Mouse (Mus musculus): ENCODE data around the gene Clmn. TPM values are rescaled to one million over a fixed set of nuclear protein-coding genes. Genes with fewer than 3 reads are reported as not detected.

Gene Clmn
- polyA plus RNA-seq, 1 experiment from 2014 or later: 2.5 TPM

- Histone ChIP-seq H3K4me1 (ENCODE audit: control insufficient read depth, insufficient read depth, low read length) (no peaks in the 10 kb centered on the region), H3K4me3 (ENCODE audit: low read depth, low read length) (no peak overlapping the region), H3K27me3 (ENCODE audit: control insufficient read depth, insufficient read depth, low read length) (no peaks in the 10 kb centered on the region), H3K9me3 (ENCODE audit: control insufficient read depth, low read length) (no peaks in the 10 kb centered on the region), H3K36me3 (ENCODE audit: control insufficient read depth, insufficient read depth, low read length) (peaks cover 9% of the 10 kb centered on the region), H3K4me2 (no peak overlapping the region), H3K27ac (ENCODE audit: low read depth, low read length) (no peak overlapping the region), H3K9ac (ENCODE audit: low read length) (no peak overlapping the region)
- 86% methylated on average over 5 of the region's 5 CpGs for WGBS
- DNase-seq (ENCODE audit: low spot score, missing footprints): no peak
- no peak for ATAC-seq (ENCODE audit: low FRiP score)
Observed at GRCm38 (mm10) chr12:104716409-104716808, 148.5 kb downstream of the Clmn start.

GRCm38 (mm10) chr12:104715453-104715852 is 149.4 kb downstream of the Clmn start:
- Histone ChIP-seq H3K4me3 (ENCODE audit: low read depth, low read length) (no peak overlapping the region), H3K4me2 (no peak overlapping the region), H3K9me3 (ENCODE audit: control insufficient read depth, low read length) (no peaks in the 10 kb centered on the region), H3K27me3 (ENCODE audit: control insufficient read depth, insufficient read depth, low read length) (no peaks in the 10 kb centered on the region), H3K4me1 (ENCODE audit: control insufficient read depth, insufficient read depth, low read length) (no peaks in the 10 kb centered on the region), H3K27ac (ENCODE audit: low read depth, low read length) (no peak overlapping the region), H3K36me3 (ENCODE audit: control insufficient read depth, insufficient read depth, low read length) (peaks cover 10% of the 10 kb centered on the region), H3K9ac (ENCODE audit: low read length) (no peak overlapping the region)
- ATAC-seq (ENCODE audit: low FRiP score) (no peak), DNase-seq (ENCODE audit: low spot score, missing footprints) (no peak)
- 93% methylated on average over 5 of the region's 5 CpGs for WGBS

Other genes starting within 250 kb of the Clmn start
- 25.5 and 26.4 TPM in 2 replicates for gene Dicer1, start 113.1 kb downstream of the Clmn start, polyA plus RNA-seq (2014; fragmentation: Nextera tagmentation; extraction: Ambion mirVana)
- 0.10 TPM in 1 of 2 replicates, not detected in the other for gene Syne3, start 144.7 kb upstream of the Clmn start, polyA plus RNA-seq (2014; fragmentation: Nextera tagmentation; extraction: Ambion mirVana)
- gene Glrx5, start 167.6 kb upstream of the Clmn start, polyA plus RNA-seq (2014; fragmentation: Nextera tagmentation; extraction: Ambion mirVana): 186 and 197 TPM in 2 replicates